Mouse (Mus musculus) ovary, postnatal 36 days (tissue): ENCODE results near the gene Inhbe.

Experiments
- DNase-seq: peaks from one replicate; pipeline ENCODE4 v3.0.0; 2022; ENCODE audit warnings: low spot score, mixed read lengths

The Inhbe gene

GRCm38 (mm10) chr10:127343029-127343428 lies 11.2 kb downstream of the Inhbe start:
- DNase-seq: no peak

- DNase-seq: peak; percentile 83
Observed at GRCm38 (mm10) chr10:127341891-127342639, 12.1 kb downstream of the Inhbe start, which contains the start of gene Gli1. Gene Gli1, minus strand, starts transcription at chr10:127341974.

- no peak for DNase-seq
Observed at GRCm38 (mm10) chr10:127341360-127341690, 12.9 kb downstream of the Inhbe start.

- no peak for DNase-seq
Observed at GRCm38 (mm10) chr10:127340577-127341359, 13.4 kb downstream of the Inhbe start.

- peak; percentile 59 for DNase-seq
Observed at GRCm38 (mm10) chr10:127339683-127340576, 14.3 kb downstream of the Inhbe start.

GRCm38 (mm10) chr10:127338930-127339682 lies 15.1 kb downstream of the Inhbe start:
- peak; percentile 68 for DNase-seq

GRCm38 (mm10) chr10:127337536-127338099 lies 16.6 kb downstream of the Inhbe start:
- DNase-seq: no peak

- DNase-seq: no peak
Observed at GRCm38 (mm10) chr10:127336952-127337351, 17.3 kb downstream of the Inhbe start.

GRCm38 (mm10) chr10:127335271-127335670 lies 18.9 kb downstream of the Inhbe start:
- DNase-seq: no peak

- DNase-seq: no peak
Observed at GRCm38 (mm10) chr10:127333152-127333551, 21.1 kb downstream of the Inhbe start.

- DNase-seq: no peak
Observed at GRCm38 (mm10) chr10:127332211-127332874, 21.9 kb downstream of the Inhbe start.

GRCm38 (mm10) chr10:127330212-127330611 lies 24.0 kb downstream of the Inhbe start:
- DNase-seq: no peak

- DNase-seq: no peak
Observed at GRCm38 (mm10) chr10:127327461-127328145, 26.6 kb downstream of the Inhbe start.

GRCm38 (mm10) chr10:127326828-127327227 lies 27.4 kb downstream of the Inhbe start:
- DNase-seq: no peak

GRCm38 (mm10) chr10:127326017-127326801 lies 28.0 kb downstream of the Inhbe start:
- DNase-seq: no peak

GRCm38 (mm10) chr10:127325454-127326016 lies 28.7 kb downstream of the Inhbe start:
- no peak for DNase-seq

GRCm38 (mm10) chr10:127324495-127324894 lies 29.7 kb downstream of the Inhbe start:
- DNase-seq: no peak

GRCm38 (mm10) chr10:127323131-127323855 lies 30.9 kb downstream of the Inhbe start:
- DNase-seq: no peak
